Mouse (Mus musculus): ENCODE data around the gene Pm20d1. TPM values are rescaled to one million over a fixed set of nuclear protein-coding genes. Genes with fewer than 3 reads are reported as not detected.

The Pm20d1 gene
- polyA plus RNA-seq (2017; shearing (Covaris generic)): 0.12 TPM

GRCm38 (mm10) chr1:131797202-131797909, at the start of gene Pm20d1:
Gene Pm20d1, plus strand, starts transcription at chr1:131797381.

DNA sequence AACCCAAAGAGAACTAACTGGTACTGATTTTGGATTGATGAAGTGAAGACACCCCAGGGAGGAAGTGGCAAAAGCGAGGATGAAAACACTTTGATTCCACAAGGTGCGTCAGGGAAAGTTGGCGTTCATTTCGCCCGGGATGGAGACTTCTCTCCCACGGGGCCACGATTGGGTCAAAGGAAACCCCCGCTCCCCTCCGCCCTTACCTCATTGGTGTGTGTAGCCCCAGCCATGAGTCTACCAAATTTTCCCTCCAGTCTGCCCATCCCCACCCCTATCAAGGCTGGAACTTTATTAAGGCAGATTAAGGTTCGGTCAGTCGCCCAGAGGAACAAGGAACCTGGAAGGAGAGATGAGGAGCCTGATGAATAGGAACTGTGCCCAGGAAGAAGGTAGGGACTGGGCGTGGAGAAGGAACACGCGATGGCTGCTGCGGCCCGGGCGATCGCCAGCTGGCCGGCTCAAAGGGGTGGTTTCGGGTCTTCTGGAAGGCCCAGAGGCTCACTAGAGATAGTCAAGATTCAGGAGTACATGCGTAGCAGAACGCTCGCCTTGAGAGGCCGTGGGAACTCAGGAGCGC, 30.1 kb downstream of the Pm20d1 start, which contains the start of gene Slc41a1:
Gene Slc41a1 (plus strand): TSS at position 287 of the 580 bp plus-strand sequence.

DNA sequence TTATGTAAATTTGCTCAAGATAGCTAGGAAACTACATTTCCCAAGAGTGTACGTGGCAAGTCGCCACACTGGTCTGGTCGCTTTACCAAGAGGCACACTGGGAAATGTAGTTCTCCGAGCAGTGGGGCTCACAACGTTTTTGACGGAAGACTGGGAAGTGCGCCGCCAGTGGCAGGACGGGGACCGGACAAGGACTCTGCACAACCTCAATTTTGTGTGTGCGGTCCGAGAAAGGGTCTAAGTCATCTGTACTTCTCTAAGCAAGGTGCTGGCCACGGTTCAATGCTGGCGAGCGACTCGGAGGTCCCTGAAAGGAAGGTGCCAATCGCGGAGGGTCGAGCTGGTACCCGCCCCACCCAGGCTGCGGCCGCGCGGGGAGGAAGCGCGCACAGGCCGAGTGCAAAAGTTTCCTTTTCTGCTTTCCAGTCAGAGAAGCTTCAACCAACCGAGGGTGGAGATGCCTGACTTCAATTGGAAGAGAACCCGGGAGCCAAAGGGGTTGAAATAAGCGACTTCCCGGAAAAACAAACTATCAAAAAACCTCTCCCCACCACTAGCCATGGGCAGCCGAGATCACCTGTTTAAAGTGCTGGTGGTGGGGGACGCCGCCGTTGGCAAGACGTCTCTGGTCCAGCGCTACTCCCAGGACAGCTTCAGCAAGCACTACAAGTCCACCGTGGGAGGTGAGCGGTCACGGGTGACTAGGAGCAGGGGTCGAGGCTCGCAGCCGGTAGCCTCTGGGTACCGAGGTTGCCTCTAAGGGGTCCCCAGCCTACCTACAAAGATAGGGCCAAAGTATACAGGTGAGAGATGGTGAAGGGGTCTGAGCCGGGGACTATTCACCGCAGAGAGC, 70.1 kb downstream of the Pm20d1 start, which contains the start of gene Rab29:
Gene Rab29 (plus strand): TSS at position 132 of the 853 bp plus-strand sequence.

Other genes with a start within 250 kb of the Pm20d1 start
- gene Avpr1b, start 198.1 kb upstream of the Pm20d1 start, polyA plus RNA-seq (2017; shearing (Covaris generic)): not detected
- 443 TPM for gene Ctse, start 159.1 kb upstream of the Pm20d1 start, polyA plus RNA-seq (2017; shearing (Covaris generic))
- gene Rab7b, start 108.7 kb upstream of the Pm20d1 start, polyA plus RNA-seq (2017; shearing (Covaris generic)): 0.44 TPM
- gene Slc26a9, start 53.4 kb upstream of the Pm20d1 start, polyA plus RNA-seq (2017; shearing (Covaris generic)): not detected
- 74.0 TPM for gene Slc41a1, start 30.1 kb downstream of the Pm20d1 start, polyA plus RNA-seq (2017; shearing (Covaris generic))
- 15.5 TPM for gene Rab29, start 69.8 kb downstream of the Pm20d1 start, polyA plus RNA-seq (2017; shearing (Covaris generic))
- 55.3 TPM for gene Nucks1, start 113.2 kb downstream of the Pm20d1 start, polyA plus RNA-seq (2017; shearing (Covaris generic))
- 0.15 TPM for gene Slc45a3, start 165.6 kb downstream of the Pm20d1 start, polyA plus RNA-seq (2017; shearing (Covaris generic))
- gene Elk4, start 210.2 kb downstream of the Pm20d1 start, polyA plus RNA-seq (2017; shearing (Covaris generic)): 129 TPM